Mouse (Mus musculus): ENCODE results near the gene Sfi1.

- TF ChIP-seq CTCF (IDR thresholded peaks at IDR 0.05; ENCODE audit: low read depth) (no peak), EP300 (IDR thresholded peaks at IDR 0.05; ENCODE audit: low read depth) (no peak)
Measured at GRCm38 (mm10) chr11:3233704-3234103, 40.4 kb upstream of the Sfi1 start.
